Mouse (Mus musculus): Measurements from ENCODE around the gene Cabp2. TPM values are rescaled to one million over a fixed set of nuclear protein-coding genes. Genes with fewer than 3 reads are reported as not detected.
"Not testable (repeated sequence)": the region's sequence is repeated elsewhere in the genome, so short reads cannot be mapped to it uniquely, and the experiment has no call there.

The Cabp2 gene
- polyA plus RNA-seq, 1 experiment from 2014 or later: not detected

DNA sequence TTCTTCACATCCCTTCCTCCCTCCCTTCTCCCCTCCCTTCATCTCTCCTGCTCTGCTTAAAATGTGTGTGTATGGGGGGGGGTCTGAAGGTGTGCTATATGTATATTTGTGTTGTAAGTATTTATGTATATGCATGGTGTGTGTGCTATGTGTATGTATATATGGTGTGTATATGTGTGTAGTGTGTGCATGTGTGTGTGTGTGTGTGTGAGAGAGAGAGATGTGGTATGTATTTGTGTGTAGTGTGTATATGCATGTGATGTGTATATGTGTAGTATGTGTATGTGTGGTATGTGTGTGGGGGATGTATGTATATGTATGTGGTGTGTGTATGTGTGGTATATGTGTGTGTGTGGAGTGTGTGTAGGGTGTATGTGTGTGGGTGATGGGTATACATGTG lies 14.5 kb upstream of the Cabp2 start:
- Histone ChIP-seq H3K9ac (replicated peaks; ENCODE audit: low read length) (no peak overlapping the region), H3K4me3 (ENCODE audit: low read depth, low read length) (no peak overlapping the region), H3K27ac (replicated peaks; ENCODE audit: low read depth, low read length) (no peak overlapping the region), H3K4me1 (ENCODE audit: control insufficient read depth, insufficient read depth, low read length) (no peaks in the 10 kb centered on the region), H3K4me2 (ENCODE audit: low read depth, low read length) (no peak overlapping the region), H3K9me3 (replicated peaks; ENCODE audit: control insufficient read depth, low read length) (no peaks in the 10 kb centered on the region), H3K36me3 (replicated peaks; ENCODE audit: control insufficient read depth, insufficient read depth, low read depth, low read length) (no peaks in the 10 kb centered on the region), H3K27me3 (ENCODE audit: control insufficient read depth, insufficient read depth, low read length) (no peaks in the 10 kb centered on the region)
- ATAC-seq (replicated peaks; ENCODE audit: insufficient number of reproducible peaks, low FRiP score, low TSS enrichment, low read depth) (no peak; the same call in 1 of the 2 replicates), DNase-seq (ENCODE audit: low spot score) (no peak)

DNA sequence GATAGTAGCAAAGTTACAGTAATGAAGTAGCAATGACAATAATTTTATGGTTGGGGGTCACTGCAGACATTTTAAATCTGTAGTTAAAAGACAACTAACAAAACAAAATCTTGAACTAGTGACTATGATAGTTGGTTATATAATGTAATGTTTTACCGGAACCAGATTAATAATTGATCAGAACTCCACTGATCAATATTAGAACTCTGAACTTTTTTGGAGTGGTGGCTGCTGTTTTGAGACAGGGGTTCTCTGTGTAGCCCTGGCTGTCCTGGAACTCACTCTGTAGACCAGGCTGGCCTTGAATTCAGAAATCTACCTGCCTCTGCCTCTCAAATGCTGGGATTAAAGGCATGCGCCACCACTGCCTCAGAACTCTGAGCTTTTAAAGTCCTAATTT lies 13.1 kb upstream of the Cabp2 start:
- H3K4me3 ChIP-seq (ENCODE audit: low read depth, low read length); H3K27ac ChIP-seq (replicated peaks; ENCODE audit: low read depth, low read length); H3K4me2 ChIP-seq (ENCODE audit: low read depth, low read length); ATAC-seq (replicated peaks; ENCODE audit: insufficient number of reproducible peaks, low FRiP score, low TSS enrichment, low read depth); H3K9me3 ChIP-seq (replicated peaks; ENCODE audit: control insufficient read depth, low read length); H3K36me3 ChIP-seq (replicated peaks; ENCODE audit: control insufficient read depth, insufficient read depth, low read depth, low read length); H3K27me3 ChIP-seq (ENCODE audit: control insufficient read depth, insufficient read depth, low read length); H3K4me1 ChIP-seq (ENCODE audit: control insufficient read depth, insufficient read depth, low read length); H3K9ac ChIP-seq (replicated peaks; ENCODE audit: low read length); DNase-seq (ENCODE audit: low spot score): not testable (repeated sequence)
- 91% methylated on average over 2 of the region's 2 CpGs for WGBS

DNA sequence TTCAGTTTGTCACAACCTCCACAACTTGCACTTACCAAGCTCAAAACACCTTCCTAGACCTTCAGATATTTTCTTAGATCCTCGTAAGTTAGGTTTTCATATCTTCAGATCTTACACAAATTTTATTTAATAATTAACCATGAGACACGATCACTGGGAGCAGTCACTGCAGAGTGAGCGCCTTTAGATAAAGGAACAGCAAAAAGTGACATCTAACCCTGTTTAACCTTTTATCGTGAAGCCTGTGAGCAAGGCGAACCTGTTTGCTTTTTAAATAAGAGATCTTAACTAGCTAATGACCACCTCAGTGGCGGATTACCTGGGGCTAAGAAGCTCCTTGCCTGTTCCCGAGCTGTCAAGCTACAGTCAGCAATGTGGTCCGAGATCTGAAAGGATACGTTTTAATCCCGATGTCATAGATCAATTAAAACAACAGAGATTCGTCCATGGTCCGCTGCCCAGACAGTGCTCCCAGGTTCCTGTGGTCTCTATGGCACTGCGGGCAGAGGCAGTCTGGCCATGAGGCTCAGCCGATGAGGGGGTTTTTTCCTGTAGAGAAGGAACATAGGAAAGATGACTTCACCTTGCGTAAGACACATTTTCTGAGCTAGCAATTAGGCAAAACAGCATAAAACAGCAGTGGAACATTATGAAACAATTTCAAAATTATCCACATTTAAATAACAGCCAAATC lies 12.5 kb upstream of the Cabp2 start:
- no peak overlapping the region for H3K4me3 ChIP-seq (ENCODE audit: low read depth, low read length)
- no peaks in the 10 kb centered on the region for H3K4me1 ChIP-seq (ENCODE audit: control insufficient read depth, insufficient read depth, low read length)
- H3K9ac ChIP-seq (replicated peaks; ENCODE audit: low read length): no peak overlapping the region
- DNase-seq (ENCODE audit: low spot score) (no peak), ATAC-seq (replicated peaks; ENCODE audit: insufficient number of reproducible peaks, low FRiP score, low TSS enrichment, low read depth) (no peak)
- H3K4me2 ChIP-seq (ENCODE audit: low read depth, low read length): no peak overlapping the region
- no peaks in the 10 kb centered on the region for H3K27me3 ChIP-seq (ENCODE audit: control insufficient read depth, insufficient read depth, low read length)
- H3K36me3 ChIP-seq (replicated peaks; ENCODE audit: control insufficient read depth, insufficient read depth, low read depth, low read length): no peaks in the 10 kb centered on the region
- 68% methylated on average over 15 of the region's 15 CpGs for WGBS
- H3K27ac ChIP-seq (replicated peaks; ENCODE audit: low read depth, low read length): no peak overlapping the region
- H3K9me3 ChIP-seq (replicated peaks; ENCODE audit: control insufficient read depth, low read length): no peaks in the 10 kb centered on the region

DNA sequence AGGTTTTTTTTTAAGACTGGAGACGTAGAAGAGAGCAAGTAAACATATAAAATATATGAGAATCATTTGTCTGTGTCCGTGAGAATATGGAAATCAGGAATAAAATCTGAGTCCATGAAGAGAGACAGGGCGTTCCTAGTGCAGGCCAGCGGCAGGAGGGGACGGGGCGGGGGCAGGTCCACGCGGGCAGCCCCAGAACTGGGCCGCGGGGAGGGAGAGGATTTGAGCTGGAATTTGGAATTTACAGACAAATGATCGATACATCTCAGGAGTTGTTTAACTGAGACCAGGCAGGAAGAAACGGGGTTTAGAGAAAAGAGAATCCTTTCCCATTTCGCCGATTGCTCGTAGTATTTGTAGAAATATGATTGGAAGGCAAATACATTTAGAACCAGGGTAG lies 11.1 kb upstream of the Cabp2 start:
- WGBS: 72% methylated on average over 15 of the region's 15 CpGs
- H3K36me3 ChIP-seq (replicated peaks; ENCODE audit: control insufficient read depth, insufficient read depth, low read depth, low read length): no peaks in the 10 kb centered on the region
- H3K4me3 ChIP-seq (ENCODE audit: low read depth, low read length): no peak overlapping the region
- no peaks in the 10 kb centered on the region for H3K9me3 ChIP-seq (replicated peaks; ENCODE audit: control insufficient read depth, low read length)
- no peaks in the 10 kb centered on the region for H3K4me1 ChIP-seq (ENCODE audit: control insufficient read depth, insufficient read depth, low read length)
- H3K9ac ChIP-seq (replicated peaks; ENCODE audit: low read length): no peak overlapping the region
- DNase-seq (ENCODE audit: low spot score): no peak
- H3K4me2 ChIP-seq (ENCODE audit: low read depth, low read length): no peak overlapping the region
- H3K27ac ChIP-seq (replicated peaks; ENCODE audit: low read depth, low read length): no peak overlapping the region
- ATAC-seq (replicated peaks; ENCODE audit: insufficient number of reproducible peaks, low FRiP score, low TSS enrichment, low read depth): no peak
- H3K27me3 ChIP-seq (ENCODE audit: control insufficient read depth, insufficient read depth, low read length): no peaks in the 10 kb centered on the region

DNA sequence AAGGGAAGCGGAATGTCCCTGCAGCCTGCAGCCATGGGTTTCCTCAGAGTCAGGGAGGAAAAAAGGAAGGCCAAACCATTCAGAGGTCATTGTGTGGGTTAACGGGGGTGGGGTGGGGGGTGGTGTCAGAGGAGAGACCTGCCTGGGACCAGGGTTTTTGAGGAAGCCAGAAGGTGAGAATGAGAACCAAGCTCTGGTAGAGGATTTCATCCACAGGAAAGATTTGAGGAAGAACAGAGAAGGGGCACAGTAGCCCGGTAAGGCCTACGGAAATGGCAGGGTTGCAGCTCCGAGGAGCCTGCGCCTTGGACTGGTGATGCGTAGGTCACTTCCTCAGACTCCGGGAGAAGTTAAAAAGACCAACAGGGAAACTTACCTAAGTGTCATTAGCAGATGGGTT lies 10.6 kb upstream of the Cabp2 start:
- Histone ChIP-seq H3K4me2 (ENCODE audit: low read depth, low read length) (no peak overlapping the region), H3K36me3 (replicated peaks; ENCODE audit: control insufficient read depth, insufficient read depth, low read depth, low read length) (no peaks in the 10 kb centered on the region), H3K9me3 (replicated peaks; ENCODE audit: control insufficient read depth, low read length) (no peaks in the 10 kb centered on the region), H3K27ac (replicated peaks; ENCODE audit: low read depth, low read length) (no peak overlapping the region), H3K9ac (replicated peaks; ENCODE audit: low read length) (no peak overlapping the region), H3K4me3 (ENCODE audit: low read depth, low read length) (no peak overlapping the region), H3K27me3 (ENCODE audit: control insufficient read depth, insufficient read depth, low read length) (no peaks in the 10 kb centered on the region), H3K4me1 (ENCODE audit: control insufficient read depth, insufficient read depth, low read length) (no peaks in the 10 kb centered on the region)
- DNase-seq (ENCODE audit: low spot score) (no peak), ATAC-seq (replicated peaks; ENCODE audit: insufficient number of reproducible peaks, low FRiP score, low TSS enrichment, low read depth) (no peak)
- WGBS: 72% methylated on average over 8 of the region's 8 CpGs

DNA sequence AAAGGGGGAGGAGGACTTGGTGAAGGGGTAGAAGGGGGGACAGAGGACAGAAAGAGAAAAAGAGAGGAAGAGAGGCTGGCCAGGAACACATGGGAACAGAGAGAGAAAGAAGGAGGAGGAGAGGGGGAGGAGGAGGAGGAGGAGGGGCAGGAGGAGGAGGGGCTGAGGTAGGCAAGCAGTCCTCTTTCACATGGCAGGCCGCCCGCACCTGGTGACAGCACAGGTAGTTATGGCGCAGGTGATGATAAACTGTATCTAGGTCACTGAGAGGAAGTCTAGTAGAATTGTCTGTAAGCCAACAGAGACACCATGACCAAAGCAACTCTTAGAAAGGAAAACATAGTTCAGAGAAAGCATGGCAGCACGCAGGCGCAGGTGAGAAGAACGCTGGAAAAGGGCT lies 10.0 kb upstream of the Cabp2 start:
- H3K36me3 ChIP-seq (replicated peaks; ENCODE audit: control insufficient read depth, insufficient read depth, low read depth, low read length): no peaks in the 10 kb centered on the region
- H3K27ac ChIP-seq (replicated peaks; ENCODE audit: low read depth, low read length): no peak overlapping the region
- 92% methylated on average over 6 of the region's 6 CpGs for WGBS
- H3K27me3 ChIP-seq (ENCODE audit: control insufficient read depth, insufficient read depth, low read length): no peaks in the 10 kb centered on the region
- DNase-seq (ENCODE audit: low spot score) (no peak), ATAC-seq (replicated peaks; ENCODE audit: insufficient number of reproducible peaks, low FRiP score, low TSS enrichment, low read depth) (no peak)
- H3K4me3 ChIP-seq (ENCODE audit: low read depth, low read length): no peak overlapping the region
- H3K9ac ChIP-seq (replicated peaks; ENCODE audit: low read length): no peak overlapping the region
- no peak overlapping the region for H3K4me2 ChIP-seq (ENCODE audit: low read depth, low read length)
- no peaks in the 10 kb centered on the region for H3K9me3 ChIP-seq (replicated peaks; ENCODE audit: control insufficient read depth, low read length)
- H3K4me1 ChIP-seq (ENCODE audit: control insufficient read depth, insufficient read depth, low read length): no peaks in the 10 kb centered on the region

DNA sequence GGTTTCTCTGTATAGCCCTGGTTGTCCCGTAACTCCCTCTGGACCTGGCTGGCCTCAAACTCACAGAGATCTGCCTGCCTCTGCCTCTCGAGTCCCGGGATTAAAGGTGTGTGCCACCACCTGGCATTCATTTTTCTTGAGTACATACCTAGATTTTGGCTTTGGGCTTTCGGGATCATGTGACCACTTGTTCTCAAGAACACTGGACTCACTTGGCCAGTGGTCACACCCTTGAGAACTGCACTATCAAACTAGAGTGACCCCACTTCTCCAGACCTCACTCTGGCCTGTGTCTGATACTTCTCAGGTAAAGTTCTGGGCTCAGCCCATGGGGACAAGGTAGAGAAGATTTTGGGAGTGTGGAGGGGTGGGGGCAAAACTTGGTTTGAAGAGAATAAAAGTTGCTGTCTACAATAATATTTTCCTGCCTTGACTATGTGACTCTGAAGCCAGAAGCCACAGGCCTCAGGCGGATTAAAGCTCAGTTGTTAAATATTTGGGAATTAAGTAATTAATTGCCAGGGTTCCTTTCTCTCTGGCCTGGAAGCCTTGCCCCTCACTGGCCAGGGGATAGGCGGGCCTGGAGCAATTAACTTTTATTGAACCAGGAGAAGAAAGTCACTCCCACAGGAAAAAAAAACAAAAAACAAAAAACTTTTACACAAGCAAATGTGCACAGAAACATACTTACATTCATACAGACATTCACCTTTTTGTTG lies 8.5 kb upstream of the Cabp2 start:
- Histone ChIP-seq H3K36me3 (replicated peaks; ENCODE audit: control insufficient read depth, insufficient read depth, low read depth, low read length) (no peaks in the 10 kb centered on the region), H3K27ac (replicated peaks; ENCODE audit: low read depth, low read length) (no peak overlapping the region)
- ATAC-seq (replicated peaks; ENCODE audit: insufficient number of reproducible peaks, low FRiP score, low TSS enrichment, low read depth): no peak

DNA sequence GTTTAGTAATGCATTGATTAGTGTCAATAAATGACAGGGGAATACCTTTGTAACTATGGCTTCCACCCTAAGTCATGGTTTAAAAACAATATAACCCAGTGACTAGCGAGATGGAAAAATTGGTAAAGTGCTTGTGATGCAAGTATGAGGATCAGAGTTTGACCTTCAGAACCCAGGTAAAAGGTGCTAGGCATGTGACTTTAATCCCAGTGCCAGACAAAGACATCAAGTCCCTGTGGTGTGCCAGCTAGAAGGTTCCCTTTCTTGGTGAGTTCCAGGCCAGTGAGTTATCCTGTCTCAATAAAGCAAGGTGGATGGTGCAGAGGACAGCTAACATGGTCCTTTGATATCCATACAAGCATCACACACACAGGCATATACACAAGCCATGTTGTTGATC lies 5.8 kb upstream of the Cabp2 start:
- ATAC-seq (replicated peaks; ENCODE audit: insufficient number of reproducible peaks, low FRiP score, low TSS enrichment, low read depth): no peak
- no peaks in the 10 kb centered on the region for H3K9me3 ChIP-seq (replicated peaks; ENCODE audit: control insufficient read depth, low read length)
- no peaks in the 10 kb centered on the region for H3K27me3 ChIP-seq (ENCODE audit: control insufficient read depth, insufficient read depth, low read length)
- no peak overlapping the region for H3K9ac ChIP-seq (replicated peaks; ENCODE audit: low read length)
- H3K4me1 ChIP-seq (ENCODE audit: control insufficient read depth, insufficient read depth, low read length): no peaks in the 10 kb centered on the region
- H3K4me3 ChIP-seq (ENCODE audit: low read depth, low read length): no peak overlapping the region
- DNase-seq (ENCODE audit: low spot score): no peak
- no peak overlapping the region for H3K27ac ChIP-seq (replicated peaks; ENCODE audit: low read depth, low read length)
- WGBS: 83% methylated on average over 1 of the region's 1 CpGs
- no peak overlapping the region for H3K4me2 ChIP-seq (ENCODE audit: low read depth, low read length)
- H3K36me3 ChIP-seq (replicated peaks; ENCODE audit: control insufficient read depth, insufficient read depth, low read depth, low read length): no peaks in the 10 kb centered on the region

More for the DNA sequence above, 8.5 kb upstream of the Cabp2 start:
- Histone ChIP-seq H3K4me3 (ENCODE audit: low read depth, low read length) (no peak overlapping the region), H3K9me3 (replicated peaks; ENCODE audit: control insufficient read depth, low read length) (no peaks in the 10 kb centered on the region), H3K27me3 (ENCODE audit: control insufficient read depth, insufficient read depth, low read length) (no peaks in the 10 kb centered on the region), H3K4me2 (ENCODE audit: low read depth, low read length) (no peak overlapping the region), H3K9ac (replicated peaks; ENCODE audit: low read length) (no peak overlapping the region), H3K4me1 (ENCODE audit: control insufficient read depth, insufficient read depth, low read length) (no peaks in the 10 kb centered on the region)
- 77% methylated on average over 6 of the region's 6 CpGs for WGBS
- no peak for DNase-seq (ENCODE audit: low spot score)

All from embryonic facial prominence, embryonic 11.5 days (tissue).